Mouse (Mus musculus) mesoderm, embryonic 11.5 days (tissue): ENCODE measurements at regions not wholly inside any gene's neighbourhood (a gene's known extent, or its start where the extent isn't known, plus 50 kb on each side); places are given as distances from the start of the nearest gene placed in this dataset.

Experiments used
- DNase-seq: peaks from one replicate; pipeline ENCODE4 v3.0.0-alpha.2; 2012; ENCODE audit warnings: low read depth, low spot score

- DNase-seq, result no peak
Measured at GRCm38 (mm10) chr9:112608932-112609331, 373.2 kb upstream of the Arpp21 start.

- no peak for DNase-seq
Measured at GRCm38 (mm10) chr9:112607221-112607620, 371.5 kb upstream of the Arpp21 start.

- no peak for DNase-seq
Measured at GRCm38 (mm10) chr9:112595731-112596130, 360.0 kb upstream of the Arpp21 start.

- no peak for DNase-seq
Measured at GRCm38 (mm10) chr9:112590241-112590640, 354.5 kb upstream of the Arpp21 start.

- DNase-seq, result no peak
Measured at GRCm38 (mm10) chr9:112573316-112573715, 337.6 kb upstream of the Arpp21 start.

- DNase-seq, result no peak
Measured at GRCm38 (mm10) chr9:112561348-112561747, 325.6 kb upstream of the Arpp21 start.

GRCm38 (mm10) chr9:112560226-112560625 lies 324.5 kb upstream of the Arpp21 start:
- no peak for DNase-seq

GRCm38 (mm10) chr9:112537924-112538323 lies 302.2 kb upstream of the Arpp21 start:
- no peak for DNase-seq

GRCm38 (mm10) chr9:112525377-112525776 lies 289.6 kb upstream of the Arpp21 start:
- DNase-seq, result no peak

- no peak for DNase-seq
Measured at GRCm38 (mm10) chr9:112523251-112523650, 287.5 kb upstream of the Arpp21 start.

- no peak for DNase-seq
Measured at GRCm38 (mm10) chr9:112510716-112511115, 275.0 kb upstream of the Arpp21 start.

- DNase-seq, result no peak
Measured at GRCm38 (mm10) chr9:112506871-112507270, 271.1 kb upstream of the Arpp21 start.

- no peak for DNase-seq
Measured at GRCm38 (mm10) chr9:112498676-112499075, 262.9 kb upstream of the Arpp21 start.

- DNase-seq, result no peak
Measured at GRCm38 (mm10) chr9:112495930-112496527, 260.3 kb upstream of the Arpp21 start.

GRCm38 (mm10) chr9:112490963-112491362 lies 255.2 kb upstream of the Arpp21 start:
- no peak for DNase-seq

GRCm38 (mm10) chr9:112476644-112477043 lies 240.9 kb upstream of the Arpp21 start:
- DNase-seq, result no peak

- no peak for DNase-seq
Measured at GRCm38 (mm10) chr9:112457594-112457993, 221.9 kb upstream of the Arpp21 start.

GRCm38 (mm10) chr9:112454706-112455105 lies 219.0 kb upstream of the Arpp21 start:
- peak; percentile 56 for DNase-seq

- peak; percentile 50 for DNase-seq
Measured at GRCm38 (mm10) chr9:112447515-112447914, 211.8 kb upstream of the Arpp21 start.

GRCm38 (mm10) chr9:112446981-112447380 lies 211.2 kb upstream of the Arpp21 start:
- no peak for DNase-seq

GRCm38 (mm10) chr9:112446027-112446352 lies 210.3 kb upstream of the Arpp21 start:
- DNase-seq, result no peak

GRCm38 (mm10) chr9:112445230-112446026 lies 209.7 kb upstream of the Arpp21 start:
- DNase-seq, result no peak

GRCm38 (mm10) chr9:112444220-112444619 lies 208.5 kb upstream of the Arpp21 start:
- no peak for DNase-seq
